In genomic region chr13:8959058-8959457, GRCm38 (mm10) we compare ENCODE assay signal across 20 mouse cellular contexts. TPM values are rescaled to one million over a fixed set of nuclear protein-coding genes. Genes with fewer than 3 reads are reported as not detected.
DNase-seq lines count a peak whose midpoint lies in the region; ATAC-seq and TF ChIP-seq lines count a peak whose summit lies in the region.
"Not testable (repeated sequence)": the region's sequence is repeated elsewhere in the genome, so short reads cannot be mapped to it uniquely, and the experiment has no call there.
"Had no signal": no experiment of that assay in that cellular context is flagged by ENCODE, and none has a peak within 500 bp of the region (broad histone marks: within the 10 kb centered on the region; RNA-seq: fewer than 3 reads in every experiment).

No protein-coding gene starts in this region.

- H3K36me3 ChIP-seq in G1E (replicated peaks); liver, embryonic 12.5 days; liver, embryonic 14.5 days (replicated peaks; ENCODE audit: control insufficient read depth, insufficient read depth, low read depth); liver, embryonic 16.5 days (ENCODE audit: control insufficient read depth, insufficient read depth): not testable (repeated sequence)

- not testable (repeated sequence) for H3K4me2 ChIP-seq in liver, embryonic 12.5 days; liver, embryonic 14.5 days (ENCODE audit: low read depth); liver, embryonic 16.5 days (ENCODE audit: low read depth, low read length)

- WGBS in liver, embryonic 12.5 days (ENCODE audit: insufficient replicate concordance): 0% methylated on average over 1 of the region's 5 CpGs
- WGBS in liver, embryonic 14.5 days (ENCODE audit: insufficient replicate concordance): no CpG with 5 or more reads among the region's 5 CpGs
- WGBS in liver, embryonic 16.5 days (ENCODE audit: insufficient replicate concordance): no CpG with 5 or more reads among the region's 5 CpGs

- peak; percentile 87 for ATAC-seq in G1E (ENCODE audit: extremely low read depth, insufficient number of reproducible peaks, low FRiP score, poor library complexity, severe bottlenecking)
- peak; percentile 21; the same call in 1 of the 2 replicates for ATAC-seq in liver, embryonic 12.5 days
- ATAC-seq in liver, embryonic 14.5 days (ENCODE audit: insufficient read depth): peak; percentile 30; the same call in 1 of the 2 replicates
- ATAC-seq in liver, embryonic 16.5 days (ENCODE audit: low read depth): peak; percentile 30; the same call in 1 of the 2 replicates
- ATAC-seq in megakaryocyte-erythroid progenitor cell, adult 5-6 weeks (replicated peaks; ENCODE audit: low FRiP score, low TSS enrichment, poor library complexity, severe bottlenecking): 0 out of 2 replicates have a peak, but pooled peaks have one; percentile 22

- not testable (repeated sequence) for H3K9me3 ChIP-seq in G1E (replicated peaks); liver, embryonic 12.5 days (replicated peaks); liver, embryonic 14.5 days (ENCODE audit: control insufficient read depth, low read length); liver, embryonic 16.5 days (replicated peaks; ENCODE audit: control insufficient read depth, low read length)

- not testable (repeated sequence) for TF ChIP-seq CTCF in G1E (IDR thresholded peaks at IDR 0.05; ENCODE audit: low read depth, low read length); liver, embryonic 14.5 days (IDR thresholded peaks at IDR 0.05; ENCODE audit: low read depth)

- H3K4me3 ChIP-seq in G1E (ENCODE audit: low read depth, low read length); liver, embryonic 12.5 days; liver, embryonic 14.5 days (ENCODE audit: insufficient read depth in 1 of 2, low read depth in 2 of 2, low read length in 2 of 2); liver, embryonic 16.5 days (ENCODE audit: low read depth, low read length): not testable (repeated sequence)

- not testable (repeated sequence) for DNase-seq in G1E (ENCODE audit: low spot score); liver, embryonic 14.5 days (ENCODE audit: low read depth in 3 of 3, low spot score in 3 of 3)

- not testable (repeated sequence) for TF ChIP-seq EP300 in liver, embryonic 14.5 days (IDR thresholded peaks at IDR 0.05; ENCODE audit: low read depth)

- H3K9ac ChIP-seq in liver, embryonic 12.5 days; liver, embryonic 14.5 days (replicated peaks); liver, embryonic 16.5 days (ENCODE audit: low read depth, low read length): not testable (repeated sequence)

- H3K27me3 ChIP-seq in G1E (ENCODE audit: insufficient read depth, low read length); liver, embryonic 12.5 days (replicated peaks); liver, embryonic 14.5 days (ENCODE audit: control insufficient read depth, insufficient read depth, low read length); liver, embryonic 16.5 days (ENCODE audit: control insufficient read depth, insufficient read depth, low read depth, low read length): not testable (repeated sequence)

- peaks cover 42% of the 10 kb centered on the region for H3K4me1 ChIP-seq in G1E (ENCODE audit: insufficient read depth, low read depth, low read length)
- H3K4me1 ChIP-seq in liver, embryonic 12.5 days: peaks cover 14% of the 10 kb centered on the region
- not testable (repeated sequence) for H3K4me1 ChIP-seq in liver, embryonic 14.5 days (replicated peaks; ENCODE audit: control insufficient read depth in 2 of 2, insufficient read depth in 2 of 2, low read length in 1 of 2); liver, embryonic 16.5 days (ENCODE audit: control insufficient read depth, low read depth, low read length)

- H3K27ac ChIP-seq in liver, embryonic 12.5 days; liver, embryonic 14.5 days; liver, embryonic 16.5 days (ENCODE audit: low read length): not testable (repeated sequence)

RNA-seq across cellular contexts. Expression of gene Idi2, which starts 6.4 kb away (rescaled TPM):
- total RNA-seq in G1E (2014; fragmentation: Nextera tagmentation) (1.4 TPM in 1 of 2 replicates, not detected in the other), G1E (2017) (1.1 and 1.3 TPM in 2 replicates)
- 0.04 and 0.06 TPM in 2 replicates for polyA plus RNA-seq in G1E (2012)
- polyA plus RNA-seq in liver, embryonic 12.5 days (2016; fragmentation: Nextera tagmentation; extraction: Ambion mirVana): not detected in 2 replicates
- not detected in 2 replicates for polyA plus RNA-seq in liver, embryonic 14.5 days (2012; rRNA removed)
- not detected in 2 replicates for polyA plus RNA-seq in liver, embryonic 14.5 days (2014; fragmentation: Nextera tagmentation; extraction: Ambion mirVana)
- polyA plus RNA-seq in liver, embryonic 16.5 days (2015; fragmentation: Nextera tagmentation; extraction: Ambion mirVana): not detected in 2 replicates
- total RNA-seq in megakaryocyte-erythroid progenitor cell, adult 5-6 weeks (2014; fragmentation: Nextera tagmentation): 0.66 TPM in 1 of 2 replicates, not detected in the other
- total RNA-seq in megakaryocyte-erythroid progenitor cell, adult 5-6 weeks (2017): 1.5 TPM in 1 of 2 replicates, not detected in the other
- total RNA-seq: adrenal gland, adult 2 months; adrenal gland, postnatal 10 days; adrenal gland, postnatal 25 days; adrenal gland, postnatal 4 days; CH12.LX; forebrain, postnatal 0 days; MEL had no signal
- polyA plus RNA-seq: adrenal gland, adult 2 months; brain, embryonic 14.5 days; CD4-positive, CD25-positive, alpha-beta regulatory T cell, adult 4 months; embryonic facial prominence, embryonic 10.5 days; forebrain, embryonic 11.5 days; forebrain, embryonic 13.5 days; forebrain, embryonic 15.5 days; forebrain, postnatal 0 days had no signal

RNA-seq across cellular contexts. Expression of gene Gm9745, which starts 11.0 kb away (rescaled TPM):
- total RNA-seq in G1E (2014; fragmentation: Nextera tagmentation) (1.5 and 2.6 TPM in 2 replicates), G1E (2017) (not detected in 2 replicates)
- not detected in 2 replicates for polyA plus RNA-seq in G1E (2012)
- polyA plus RNA-seq in liver, embryonic 12.5 days (2016; fragmentation: Nextera tagmentation; extraction: Ambion mirVana): not detected in 2 replicates
- not detected in 2 replicates for polyA plus RNA-seq in liver, embryonic 14.5 days (2012; rRNA removed)
- not detected in 2 replicates for polyA plus RNA-seq in liver, embryonic 14.5 days (2014; fragmentation: Nextera tagmentation; extraction: Ambion mirVana)
- polyA plus RNA-seq in liver, embryonic 16.5 days (2015; fragmentation: Nextera tagmentation; extraction: Ambion mirVana): not detected in 2 replicates
- total RNA-seq in megakaryocyte-erythroid progenitor cell, adult 5-6 weeks (2014; fragmentation: Nextera tagmentation): not detected in 2 replicates
- total RNA-seq in megakaryocyte-erythroid progenitor cell, adult 5-6 weeks (2017): not detected in 2 replicates
- total RNA-seq: adrenal gland, adult 2 months; adrenal gland, postnatal 10 days; adrenal gland, postnatal 25 days; adrenal gland, postnatal 4 days; CH12.LX; forebrain, postnatal 0 days; MEL had no signal
- polyA plus RNA-seq: adrenal gland, adult 2 months; brain, embryonic 14.5 days; CD4-positive, CD25-positive, alpha-beta regulatory T cell, adult 4 months; cortical plate, adult 2 months; embryonic facial prominence, embryonic 10.5 days; embryonic facial prominence, embryonic 12.5 days; forebrain, embryonic 11.5 days; forebrain, embryonic 13.5 days; forebrain, embryonic 15.5 days; forebrain, postnatal 0 days had no signal

RNA-seq across cellular contexts. Expression of gene Gtpbp4, which starts 36.8 kb away (rescaled TPM):
- total RNA-seq in G1E (2014; fragmentation: Nextera tagmentation): 296 and 321 TPM in 2 replicates
- 182 and 214 TPM in 2 replicates for total RNA-seq in G1E (2017)
- 6.8 and 9.5 TPM in 2 replicates for polyA plus RNA-seq in G1E (2012)
- 65.7 and 70.3 TPM in 2 replicates for polyA plus RNA-seq in liver, embryonic 12.5 days (2016; fragmentation: Nextera tagmentation; extraction: Ambion mirVana)
- polyA plus RNA-seq in liver, embryonic 14.5 days (2012; rRNA removed): 7.2 and 14.8 TPM in 2 replicates
- polyA plus RNA-seq in liver, embryonic 14.5 days (2014; fragmentation: Nextera tagmentation; extraction: Ambion mirVana): 37.1 and 41.9 TPM in 2 replicates
- 28.4 and 30.5 TPM in 2 replicates for polyA plus RNA-seq in liver, embryonic 16.5 days (2015; fragmentation: Nextera tagmentation; extraction: Ambion mirVana)
- 91.9 and 100 TPM in 2 replicates for total RNA-seq in megakaryocyte-erythroid progenitor cell, adult 5-6 weeks (2014; fragmentation: Nextera tagmentation)
- total RNA-seq in megakaryocyte-erythroid progenitor cell, adult 5-6 weeks (2017): 177 and 213 TPM in 2 replicates

Comparison
In these comparisons a context has a peak if more than half of its experiments do, and no peak if none do; other contexts are left out.
1. ATAC-seq: peak in every context shown above with its lines; median percentile 87 in G1E; 30 in liver, embryonic 14.5 days; 30 in liver, embryonic 16.5 days; 22 in megakaryocyte-erythroid progenitor cell, adult 5-6 weeks; 21 in liver, embryonic 12.5 days.